Mouse (Mus musculus) telencephalon, adult 2 months (tissue): ENCODE data around the gene Pcif1.

Experiments used
- DNase-seq: peaks from one replicate; pipeline ENCODE4 v3.0.0-alpha.2; 2011; ENCODE audit warnings: low read depth, low spot score

Gene Pcif1

GRCm38 (mm10) chr2:164921984-164922383 lies 42.9 kb downstream of the Pcif1 start:
- no peak for DNase-seq

- DNase-seq = no peak
Measured at GRCm38 (mm10) chr2:164923291-164923690, 44.2 kb downstream of the Pcif1 start.

- DNase-seq = peak; percentile 70
Measured at GRCm38 (mm10) chr2:164924100-164924857, 45.2 kb downstream of the Pcif1 start.

GRCm38 (mm10) chr2:164930706-164931581 lies 51.8 kb downstream of the Pcif1 start:
- no peak for DNase-seq

- no peak for DNase-seq
Measured at GRCm38 (mm10) chr2:164933534-164933933, 54.4 kb downstream of the Pcif1 start.

GRCm38 (mm10) chr2:164935991-164936390 lies 56.9 kb downstream of the Pcif1 start:
- no peak for DNase-seq

- peak; percentile 64 for DNase-seq
Measured at GRCm38 (mm10) chr2:164938146-164939091, 59.3 kb downstream of the Pcif1 start.

GRCm38 (mm10) chr2:164939106-164939505 lies 60.0 kb downstream of the Pcif1 start:
- DNase-seq = no peak

- no peak for DNase-seq
Measured at GRCm38 (mm10) chr2:164940140-164940830, 61.2 kb downstream of the Pcif1 start, which contains the start of gene Mmp9. Mmp9 (plus strand) TSS chr2:164940780.

- no peak for DNase-seq
Measured at GRCm38 (mm10) chr2:164942692-164943290, 63.7 kb downstream of the Pcif1 start.
